Mouse (Mus musculus): ENCODE data around the gene Gabra5. TPM values are rescaled to one million over a fixed set of nuclear protein-coding genes. Genes with fewer than 3 reads are reported as not detected.

Gene Gabra5
- polyA plus RNA-seq, 2 experiments: 0.22 to 0.29 TPM

DNA sequence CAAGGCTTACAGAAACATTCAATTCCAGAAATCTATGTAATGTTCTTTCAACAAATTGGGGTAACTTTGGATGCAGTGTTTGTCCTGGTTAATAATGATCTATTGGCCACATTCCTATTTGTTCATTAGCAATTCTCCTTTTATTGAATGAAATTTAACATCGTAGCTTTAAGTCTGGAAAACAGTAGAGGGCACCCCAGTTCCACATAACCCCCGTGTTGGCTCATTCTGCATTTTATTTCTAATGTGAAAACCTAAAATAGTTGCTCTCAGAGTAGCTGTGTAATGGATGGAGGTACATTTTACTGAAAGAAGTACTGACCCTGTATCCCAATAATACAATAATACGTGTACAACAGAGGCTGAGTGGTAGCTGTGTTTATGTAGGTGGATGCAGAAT lies 3.1 kb upstream of the Gabra5 start:
- DNase-seq (ENCODE audit: low spot score): peak; percentile 17
- no peak overlapping the region for H3K4me2 ChIP-seq (replicated peaks; ENCODE audit: low read depth, low read length, severe bottlenecking)
- ATAC-seq (ENCODE audit: low FRiP score, low read depth): no peak
- H3K9me3 ChIP-seq (ENCODE audit: control insufficient read depth, low read length): no peaks in the 10 kb centered on the region
- no peak overlapping the region for H3K9ac ChIP-seq (ENCODE audit: low read depth, low read length, severe bottlenecking)
- no peaks in the 10 kb centered on the region for H3K4me1 ChIP-seq (ENCODE audit: control insufficient read depth, insufficient read depth, low read length)
- H3K27ac ChIP-seq (replicated peaks; ENCODE audit: low read depth, low read length): no peak overlapping the region
- H3K4me3 ChIP-seq (replicated peaks; ENCODE audit: low read length): no peak overlapping the region
- 36% methylated on average over 3 of the region's 3 CpGs for WGBS
- H3K27me3 ChIP-seq (ENCODE audit: control insufficient read depth, insufficient read depth, low read length): peaks cover 34% of the 10 kb centered on the region
- TF ChIP-seq POLR2A (IDR thresholded peaks at IDR 0.05; ENCODE audit: borderline replicate concordance, extremely low read depth, insufficient read depth, insufficient read length): no peak
- no peaks in the 10 kb centered on the region for H3K36me3 ChIP-seq (ENCODE audit: control insufficient read depth, insufficient read depth, low read length)

DNA sequence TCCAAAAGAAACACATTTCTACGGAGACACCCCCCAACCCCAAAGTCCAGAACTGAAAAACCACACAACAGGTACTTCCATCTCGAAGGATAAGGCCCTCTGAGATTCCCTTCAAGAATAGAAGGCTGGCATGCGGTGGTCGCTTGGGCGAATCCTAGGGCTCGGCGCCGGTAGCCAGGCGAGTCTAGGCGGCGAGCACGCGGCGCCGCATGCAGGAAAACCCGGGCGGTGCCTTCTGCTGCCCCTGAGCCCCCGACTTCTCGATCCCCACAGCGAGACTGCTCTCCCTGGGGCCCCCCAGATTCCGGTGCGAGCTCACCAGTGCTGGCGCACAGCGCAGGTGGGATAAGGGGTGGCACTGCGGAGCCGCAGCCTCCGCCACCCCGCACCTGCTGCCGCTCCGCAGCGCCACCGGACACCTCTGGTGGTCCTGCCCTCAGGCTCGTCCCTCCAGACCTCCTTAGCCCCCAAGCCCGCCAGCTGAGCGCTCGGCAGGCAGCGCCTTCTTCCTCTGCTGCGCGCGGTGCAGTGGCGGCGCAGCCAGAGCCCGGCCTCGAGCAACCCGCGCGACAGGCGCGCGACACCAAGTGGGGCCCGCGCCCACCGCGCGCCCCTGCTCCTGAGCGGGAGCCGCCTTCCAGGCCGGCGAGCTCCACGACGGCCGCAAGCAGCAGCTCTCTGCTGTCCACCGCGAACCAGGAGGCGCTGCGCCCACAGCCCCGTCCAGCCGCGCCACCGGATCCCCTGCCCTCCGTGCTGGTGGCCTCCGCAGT lies 813 bp downstream of the Gabra5 start:
- H3K9me3 ChIP-seq (ENCODE audit: control insufficient read depth, low read length): no peaks in the 10 kb centered on the region
- no peak for DNase-seq (ENCODE audit: low spot score)
- peak overlapping the region; percentile 35 for H3K4me3 ChIP-seq (replicated peaks; ENCODE audit: low read length)
- 2% methylated on average over 40 of the region's 72 CpGs for WGBS
- peak overlapping the region; percentile 59 for H3K4me2 ChIP-seq (replicated peaks; ENCODE audit: low read depth, low read length, severe bottlenecking)
- peaks cover 48% of the 10 kb centered on the region for H3K27me3 ChIP-seq (ENCODE audit: control insufficient read depth, insufficient read depth, low read length)
- H3K27ac ChIP-seq (replicated peaks; ENCODE audit: low read depth, low read length): no peak overlapping the region
- H3K36me3 ChIP-seq (ENCODE audit: control insufficient read depth, insufficient read depth, low read length): no peaks in the 10 kb centered on the region
- peak; percentile 30; the same call in 1 of the 2 replicates for ATAC-seq (ENCODE audit: low FRiP score, low read depth)
- no peaks in the 10 kb centered on the region for H3K4me1 ChIP-seq (ENCODE audit: control insufficient read depth, insufficient read depth, low read length)
- 0 out of 2 replicates have a peak overlapping the region, but pooled peaks have one; percentile 21 for H3K9ac ChIP-seq (ENCODE audit: low read depth, low read length, severe bottlenecking)
- no peak for TF ChIP-seq POLR2A (IDR thresholded peaks at IDR 0.05; ENCODE audit: borderline replicate concordance, extremely low read depth, insufficient read depth, insufficient read length)

DNA sequence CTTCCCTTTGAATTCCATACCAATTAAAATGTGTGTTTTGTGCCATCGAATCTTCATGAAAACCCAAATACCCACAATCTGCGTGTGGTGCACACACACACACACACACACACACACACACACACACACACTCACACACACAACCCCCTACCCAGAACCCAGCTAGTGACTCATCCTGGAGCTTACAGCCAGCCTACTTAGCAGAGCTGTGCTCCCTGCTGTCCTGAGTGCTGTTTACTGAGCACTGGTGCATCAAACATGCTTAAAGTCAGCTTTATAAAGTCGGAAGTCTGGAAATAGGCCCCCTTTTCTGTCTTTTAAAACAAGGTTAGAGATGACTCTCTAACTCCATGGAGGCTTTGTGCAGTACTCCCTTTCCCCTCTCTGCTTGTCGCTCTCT lies 7.0 kb downstream of the Gabra5 start:
- H3K4me2 ChIP-seq (replicated peaks; ENCODE audit: low read depth, low read length, severe bottlenecking): no peak overlapping the region
- WGBS: 85% methylated on average over 4 of the region's 4 CpGs
- H3K9me3 ChIP-seq (ENCODE audit: control insufficient read depth, low read length): no peaks in the 10 kb centered on the region
- H3K27me3 ChIP-seq (ENCODE audit: control insufficient read depth, insufficient read depth, low read length): peaks cover 12% of the 10 kb centered on the region
- no peak overlapping the region for H3K4me3 ChIP-seq (replicated peaks; ENCODE audit: low read length)
- no peaks in the 10 kb centered on the region for H3K4me1 ChIP-seq (ENCODE audit: control insufficient read depth, insufficient read depth, low read length)
- no peaks in the 10 kb centered on the region for H3K36me3 ChIP-seq (ENCODE audit: control insufficient read depth, insufficient read depth, low read length)
- H3K27ac ChIP-seq (replicated peaks; ENCODE audit: low read depth, low read length): no peak overlapping the region
- ATAC-seq (ENCODE audit: low FRiP score, low read depth): no peak
- TF ChIP-seq POLR2A (IDR thresholded peaks at IDR 0.05; ENCODE audit: borderline replicate concordance, extremely low read depth, insufficient read depth, insufficient read length): no peak
- no peak for DNase-seq (ENCODE audit: low spot score)
- H3K9ac ChIP-seq (ENCODE audit: low read depth, low read length, severe bottlenecking): no peak overlapping the region

DNA sequence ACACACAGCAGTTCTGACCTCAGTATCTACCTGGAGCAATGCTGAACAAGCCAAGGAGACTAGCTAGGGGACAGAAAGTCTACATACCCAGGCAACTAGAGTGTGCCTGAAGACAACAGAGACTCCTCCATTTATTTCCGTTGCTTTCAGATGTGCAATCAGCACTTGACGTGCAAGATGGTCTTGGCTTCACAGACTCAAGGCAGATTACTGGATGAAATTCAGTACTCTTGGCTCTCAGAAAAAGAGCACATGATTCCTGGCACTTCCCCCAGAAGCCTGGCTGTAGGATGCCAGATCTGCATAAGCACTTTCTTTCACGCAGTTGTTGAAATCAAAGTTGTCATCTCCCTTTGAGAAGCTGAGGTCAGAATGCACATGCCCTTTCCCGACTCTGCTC lies 18.1 kb downstream of the Gabra5 start:
- DNase-seq (ENCODE audit: low spot score): no peak
- no peak for ATAC-seq (ENCODE audit: low FRiP score, low read depth)
- WGBS: 72% methylated on average over 4 of the region's 4 CpGs
- no peak for TF ChIP-seq POLR2A (IDR thresholded peaks at IDR 0.05; ENCODE audit: borderline replicate concordance, extremely low read depth, insufficient read depth, insufficient read length)
- H3K4me3 ChIP-seq (replicated peaks; ENCODE audit: low read length): no peak overlapping the region
- no peak overlapping the region for H3K9ac ChIP-seq (ENCODE audit: low read depth, low read length, severe bottlenecking)
- no peaks in the 10 kb centered on the region for H3K4me1 ChIP-seq (ENCODE audit: control insufficient read depth, insufficient read depth, low read length)
- H3K36me3 ChIP-seq (ENCODE audit: control insufficient read depth, insufficient read depth, low read length): no peaks in the 10 kb centered on the region
- no peak overlapping the region for H3K27ac ChIP-seq (replicated peaks; ENCODE audit: low read depth, low read length)
- H3K9me3 ChIP-seq (ENCODE audit: control insufficient read depth, low read length): no peaks in the 10 kb centered on the region
- H3K27me3 ChIP-seq (ENCODE audit: control insufficient read depth, insufficient read depth, low read length): no peaks in the 10 kb centered on the region
- H3K4me2 ChIP-seq (replicated peaks; ENCODE audit: low read depth, low read length, severe bottlenecking): no peak overlapping the region

DNA sequence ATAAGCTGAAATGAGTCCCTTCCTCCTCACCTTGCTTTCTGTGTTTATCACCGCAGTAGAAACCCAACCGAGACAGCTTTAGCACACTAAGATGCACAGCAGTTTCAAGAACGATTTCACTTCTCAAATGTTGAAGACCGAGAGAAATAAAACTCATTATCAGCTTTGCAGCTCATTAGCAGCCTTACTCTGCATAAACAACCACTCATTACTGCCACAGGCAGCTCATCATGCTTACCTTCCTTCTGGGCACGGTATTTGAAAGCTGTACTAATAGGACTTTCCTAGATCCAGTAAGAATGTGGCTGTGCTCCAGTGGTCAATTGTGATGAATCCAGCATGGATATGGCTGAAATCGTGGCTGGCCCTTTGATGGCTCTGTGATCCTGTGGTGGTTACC lies 23.0 kb downstream of the Gabra5 start:
- no peak for TF ChIP-seq POLR2A (IDR thresholded peaks at IDR 0.05; ENCODE audit: borderline replicate concordance, extremely low read depth, insufficient read depth, insufficient read length)
- ATAC-seq (ENCODE audit: low FRiP score, low read depth) (no peak), DNase-seq (ENCODE audit: low spot score) (no peak)
- Histone ChIP-seq H3K27ac (replicated peaks; ENCODE audit: low read depth, low read length) (no peak overlapping the region), H3K4me2 (replicated peaks; ENCODE audit: low read depth, low read length, severe bottlenecking) (no peak overlapping the region), H3K4me3 (replicated peaks; ENCODE audit: low read length) (no peak overlapping the region), H3K36me3 (ENCODE audit: control insufficient read depth, insufficient read depth, low read length) (no peaks in the 10 kb centered on the region), H3K9ac (ENCODE audit: low read depth, low read length, severe bottlenecking) (no peak overlapping the region), H3K27me3 (ENCODE audit: control insufficient read depth, insufficient read depth, low read length) (no peaks in the 10 kb centered on the region), H3K9me3 (ENCODE audit: control insufficient read depth, low read length) (no peaks in the 10 kb centered on the region), H3K4me1 (ENCODE audit: control insufficient read depth, insufficient read depth, low read length) (no peaks in the 10 kb centered on the region)
- whole genome bisulfite sequencing: 77% methylated on average over 6 of the region's 6 CpGs

All from limb, embryonic 14.5 days (tissue).